ENCODE assay signal across 31 mouse cellular contexts in the genomic region with DNA sequence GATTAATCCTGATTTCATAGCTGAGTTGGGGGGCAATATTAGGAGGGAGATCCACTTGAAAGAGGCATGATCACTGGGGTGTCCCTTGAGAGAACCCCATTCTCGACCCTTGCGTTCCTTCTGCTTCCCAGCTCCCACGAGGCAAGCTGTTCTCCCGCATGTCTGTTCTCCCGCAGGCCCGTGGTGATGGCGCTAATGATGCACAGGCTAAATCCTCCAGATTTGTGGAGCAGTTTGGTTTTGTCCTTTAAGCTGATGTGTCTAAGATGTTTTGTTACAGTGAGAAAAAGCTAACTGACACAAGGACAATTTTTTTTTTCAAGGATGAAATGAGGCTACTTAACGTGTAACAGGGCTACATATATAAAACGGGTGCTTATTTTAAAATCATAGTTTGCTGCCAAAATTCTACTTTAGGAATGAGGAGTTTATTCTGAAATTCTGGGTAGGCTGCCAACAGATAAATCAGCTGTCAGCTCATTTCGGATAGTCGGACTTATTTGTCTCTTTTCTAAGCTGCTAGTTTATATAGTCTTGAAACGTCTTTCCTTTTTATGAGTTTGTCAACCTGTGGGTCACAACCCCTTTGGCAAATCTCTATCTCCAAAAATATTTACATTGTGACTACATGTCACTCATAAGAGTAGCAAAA.
A peak's percentile ranks its signal among the peaks of the same experiment; 100 is the strongest.
DNase-seq lines count a peak whose midpoint lies in the region; ATAC-seq and TF ChIP-seq lines count a peak whose summit lies in the region.
"Had no signal": no experiment of that assay in that cellular context is flagged by ENCODE, and none has a peak within 500 bp of the region (broad histone marks: within the 10 kb centered on the region; RNA-seq: fewer than 3 reads in every experiment).

No protein-coding gene starts in this region.

- TF ChIP-seq EP300 in lung, postnatal 0 days (IDR thresholded peaks at IDR 0.05), result no peak

- no peak for ATAC-seq in forebrain, embryonic 14.5 days
- no peak for ATAC-seq in forebrain, embryonic 13.5 days
- no peak for ATAC-seq in kidney, postnatal 0 days (replicated peaks; ENCODE audit: low FRiP score, low read depth)
- ATAC-seq in lung, postnatal 0 days, result no peak
- ATAC-seq in liver, embryonic 12.5 days, result no peak
- ATAC-seq: inflammation-experienced regulatory T-cells, adult 6 months; midbrain, embryonic 15.5 days; Patski had no signal

- 86% methylated on average over 12 of the region's 12 CpGs for WGBS in forebrain, embryonic 14.5 days
- 91% methylated on average over 12 of the region's 12 CpGs for WGBS in forebrain, embryonic 13.5 days
- WGBS in kidney, postnatal 0 days, result 51% methylated on average over 12 of the region's 12 CpGs
- 64% methylated on average over 12 of the region's 12 CpGs for WGBS in lung, postnatal 0 days
- WGBS in liver, embryonic 12.5 days (ENCODE audit: insufficient replicate concordance), result 76% methylated on average over 12 of the region's 12 CpGs

- no peak overlapping the region for H3K9ac ChIP-seq in forebrain, embryonic 14.5 days (ENCODE audit: low read length)
- H3K9ac ChIP-seq in forebrain, embryonic 13.5 days, result no peak overlapping the region
- no peak overlapping the region for H3K9ac ChIP-seq in kidney, postnatal 0 days (ENCODE audit: low read depth, low read length)
- no peak overlapping the region for H3K9ac ChIP-seq in lung, postnatal 0 days (replicated peaks; ENCODE audit: low read depth)
- no peak overlapping the region for H3K9ac ChIP-seq in liver, embryonic 12.5 days
- H3K9ac ChIP-seq: embryonic facial prominence, embryonic 12.5 days; forebrain, embryonic 12.5 days; hindbrain, embryonic 15.5 days; liver, embryonic 13.5 days; midbrain, embryonic 15.5 days; neural tube, embryonic 15.5 days had no signal

- H3K9me3 ChIP-seq in forebrain, embryonic 14.5 days (replicated peaks; ENCODE audit: control insufficient read depth, low read length), result no peaks in the 10 kb centered on the region; the same call in 1 of the 2 replicates
- H3K9me3 ChIP-seq in forebrain, embryonic 13.5 days (replicated peaks), result 0 out of 2 replicates have a peak, but pooled peaks cover 6% of the 10 kb centered on the region
- H3K9me3 ChIP-seq in kidney, postnatal 0 days (replicated peaks; ENCODE audit: low read length), result no peaks in the 10 kb centered on the region
- no peaks in the 10 kb centered on the region for H3K9me3 ChIP-seq in lung, postnatal 0 days (ENCODE audit: low read length)
- no peaks in the 10 kb centered on the region for H3K9me3 ChIP-seq in liver, embryonic 12.5 days (replicated peaks)
- H3K9me3 ChIP-seq: embryonic facial prominence, embryonic 12.5 days; G1E; hindbrain, embryonic 10.5 days; midbrain, embryonic 15.5 days had no signal

- DNase-seq in forebrain, embryonic 14.5 days (ENCODE audit: low spot score), result peak; percentile 11
- peak; percentile 48 for DNase-seq in kidney, postnatal 0 days (ENCODE audit: low spot score)
- DNase-seq in kidney, postnatal 36 days, result no peak
- DNase-seq in lung, postnatal 0 days (ENCODE audit: low spot score), result peak; percentile 22
- no peak for DNase-seq in lung, postnatal 4 days
- DNase-seq: adrenal gland, postnatal 10 days; cerebellum, adult 11 months; cerebellum, adult 9-10 months; cerebellum, postnatal 36 days; heart, postnatal 14 days; kidney, adult 11 months; kidney, postnatal 25 days; left cerebral cortex, postnatal 4 days; liver, embryonic 13.5 days; lung, postnatal 10 days; retina, postnatal 1 day; right cerebral cortex, postnatal 14 days; thymus, postnatal 4 days had no signal

- no peaks in the 10 kb centered on the region for H3K4me1 ChIP-seq in forebrain, embryonic 14.5 days (ENCODE audit: control insufficient read depth, insufficient read depth, low read length)
- H3K4me1 ChIP-seq in forebrain, embryonic 13.5 days, result no peaks in the 10 kb centered on the region
- no peaks in the 10 kb centered on the region for H3K4me1 ChIP-seq in kidney, postnatal 0 days (replicated peaks; ENCODE audit: insufficient read depth, low read length)
- no peaks in the 10 kb centered on the region for H3K4me1 ChIP-seq in lung, postnatal 0 days (ENCODE audit: insufficient read depth, low read depth, low read length)
- H3K4me1 ChIP-seq in liver, embryonic 12.5 days, result no peaks in the 10 kb centered on the region
- H3K4me1 ChIP-seq: embryonic facial prominence, embryonic 12.5 days; forebrain, embryonic 12.5 days; hindbrain, embryonic 10.5 days; hindbrain, embryonic 15.5 days; liver, embryonic 13.5 days; midbrain, embryonic 10.5 days; midbrain, embryonic 15.5 days; neural tube, embryonic 15.5 days had no signal

- TF ChIP-seq CTCF in kidney, postnatal 0 days (IDR thresholded peaks at IDR 0.05; ENCODE audit: low read depth), result no peak
- no peak for TF ChIP-seq CTCF in lung, postnatal 0 days (IDR thresholded peaks at IDR 0.05)

- H3K4me3 ChIP-seq in forebrain, embryonic 14.5 days (ENCODE audit: low read depth, low read length), result no peak overlapping the region
- H3K4me3 ChIP-seq in forebrain, embryonic 13.5 days, result no peak overlapping the region
- no peak overlapping the region for H3K4me3 ChIP-seq in kidney, postnatal 0 days (replicated peaks; ENCODE audit: low read depth, low read length)
- no peak overlapping the region for H3K4me3 ChIP-seq in lung, postnatal 0 days (ENCODE audit: low read depth, low read length)
- no peak overlapping the region for H3K4me3 ChIP-seq in liver, embryonic 12.5 days
- H3K4me3 ChIP-seq: embryonic facial prominence, embryonic 12.5 days; erythroblast, embryonic 14.5 days; forebrain, embryonic 12.5 days; hindbrain, embryonic 10.5 days; hindbrain, embryonic 15.5 days; liver, embryonic 13.5 days; midbrain, embryonic 10.5 days; midbrain, embryonic 15.5 days; neural tube, embryonic 15.5 days had no signal

- no peak overlapping the region for H3K27ac ChIP-seq in forebrain, embryonic 14.5 days (ENCODE audit: low read depth, low read length)
- no peak overlapping the region for H3K27ac ChIP-seq in forebrain, embryonic 13.5 days
- H3K27ac ChIP-seq in kidney, postnatal 0 days, result no peak overlapping the region
- H3K27ac ChIP-seq in lung, postnatal 0 days (ENCODE audit: low read length), result no peak overlapping the region
- H3K27ac ChIP-seq in liver, embryonic 12.5 days, result no peak overlapping the region
- H3K27ac ChIP-seq: embryonic facial prominence, embryonic 12.5 days; forebrain, embryonic 12.5 days; hindbrain, embryonic 10.5 days; hindbrain, embryonic 15.5 days; liver, embryonic 13.5 days; midbrain, embryonic 10.5 days; midbrain, embryonic 15.5 days; neural tube, embryonic 15.5 days had no signal

- no peak overlapping the region for H3K4me2 ChIP-seq in forebrain, embryonic 14.5 days (ENCODE audit: low read length)
- H3K4me2 ChIP-seq in forebrain, embryonic 13.5 days, result no peak overlapping the region
- H3K4me2 ChIP-seq in kidney, postnatal 0 days (ENCODE audit: low read length), result no peak overlapping the region
- no peak overlapping the region for H3K4me2 ChIP-seq in lung, postnatal 0 days (replicated peaks; ENCODE audit: low read depth, low read length)
- no peak overlapping the region for H3K4me2 ChIP-seq in liver, embryonic 12.5 days
- H3K4me2 ChIP-seq: embryonic facial prominence, embryonic 12.5 days; forebrain, embryonic 12.5 days; hindbrain, embryonic 15.5 days; liver, embryonic 13.5 days; midbrain, embryonic 15.5 days; neural tube, embryonic 15.5 days had no signal

- H3K27me3 ChIP-seq in forebrain, embryonic 14.5 days (replicated peaks; ENCODE audit: control insufficient read depth, insufficient read depth, low read length), result no peaks in the 10 kb centered on the region
- H3K27me3 ChIP-seq in forebrain, embryonic 13.5 days, result no peaks in the 10 kb centered on the region
- no peaks in the 10 kb centered on the region for H3K27me3 ChIP-seq in kidney, postnatal 0 days (ENCODE audit: insufficient read depth, low read length)
- H3K27me3 ChIP-seq in lung, postnatal 0 days (replicated peaks; ENCODE audit: insufficient read depth, low read length), result no peaks in the 10 kb centered on the region
- H3K27me3 ChIP-seq in liver, embryonic 12.5 days (replicated peaks), result no peaks in the 10 kb centered on the region
- H3K27me3 ChIP-seq: embryonic facial prominence, embryonic 12.5 days; forebrain, embryonic 12.5 days; hindbrain, embryonic 15.5 days; liver, embryonic 13.5 days; midbrain, embryonic 15.5 days; neural tube, embryonic 15.5 days; Patski had no signal

- H3K36me3 ChIP-seq in forebrain, embryonic 14.5 days (ENCODE audit: control insufficient read depth, insufficient read depth, low read length), result no peaks in the 10 kb centered on the region
- no peaks in the 10 kb centered on the region for H3K36me3 ChIP-seq in forebrain, embryonic 13.5 days (ENCODE audit: poor library complexity, severe bottlenecking)
- no peaks in the 10 kb centered on the region for H3K36me3 ChIP-seq in kidney, postnatal 0 days (ENCODE audit: insufficient read depth, low read length)
- H3K36me3 ChIP-seq in lung, postnatal 0 days (ENCODE audit: insufficient read depth, low read length), result no peaks in the 10 kb centered on the region
- no peaks in the 10 kb centered on the region for H3K36me3 ChIP-seq in liver, embryonic 12.5 days
- H3K36me3 ChIP-seq: embryonic facial prominence, embryonic 12.5 days; forebrain, embryonic 12.5 days; G1E; hindbrain, embryonic 10.5 days; hindbrain, embryonic 15.5 days; liver, embryonic 13.5 days; midbrain, embryonic 10.5 days; midbrain, embryonic 15.5 days; neural tube, embryonic 15.5 days had no signal

Comparison
In these comparisons a context has a peak if more than half of its experiments do, and no peak if none do; other contexts are left out.
1. DNase-seq: peak in forebrain, embryonic 14.5 days (single experiment), kidney, postnatal 0 days (single experiment) and lung, postnatal 0 days (single experiment); none in kidney, postnatal 36 days (0 of 2) and lung, postnatal 4 days (0 of 2).